Mouse (Mus musculus) urinary bladder, postnatal 25 days (tissue): ENCODE data around the gene Rnf185.

Experiments
- DNase-seq: peaks from one replicate; pipeline ENCODE4 v3.0.0; 2022; ENCODE audit warnings: low spot score

The Rnf185 gene

GRCm38 (mm10) chr11:3452167-3452639 lies at the start of gene Rnf185:
Rnf185 (minus strand) TSS chr11:3452363.
- DNase-seq, result peak; percentile 86

DNA sequence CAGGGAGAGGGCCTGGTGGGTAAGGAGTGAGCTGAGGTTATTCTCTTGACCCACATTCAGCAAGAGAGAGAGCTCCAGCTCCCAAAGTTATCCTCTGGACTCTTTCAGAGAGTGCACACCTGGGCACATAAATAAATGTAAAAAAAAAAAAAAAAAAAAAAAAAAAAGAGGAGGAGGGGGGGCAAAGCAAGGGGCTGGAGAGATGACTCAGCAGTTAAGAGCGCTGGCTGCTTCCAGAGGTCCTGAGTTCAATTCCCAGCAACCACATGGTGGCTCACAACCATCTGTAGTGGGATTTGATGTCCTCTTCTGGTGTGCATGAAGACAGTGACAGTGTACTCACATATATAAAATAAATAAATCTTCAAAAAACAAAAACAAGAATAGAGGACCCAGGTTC lies 45.1 kb upstream of the Rnf185 start:
- no peak for DNase-seq

GRCm38 (mm10) chr11:3496756-3497155 lies 44.6 kb upstream of the Rnf185 start:
- no peak for DNase-seq

DNA sequence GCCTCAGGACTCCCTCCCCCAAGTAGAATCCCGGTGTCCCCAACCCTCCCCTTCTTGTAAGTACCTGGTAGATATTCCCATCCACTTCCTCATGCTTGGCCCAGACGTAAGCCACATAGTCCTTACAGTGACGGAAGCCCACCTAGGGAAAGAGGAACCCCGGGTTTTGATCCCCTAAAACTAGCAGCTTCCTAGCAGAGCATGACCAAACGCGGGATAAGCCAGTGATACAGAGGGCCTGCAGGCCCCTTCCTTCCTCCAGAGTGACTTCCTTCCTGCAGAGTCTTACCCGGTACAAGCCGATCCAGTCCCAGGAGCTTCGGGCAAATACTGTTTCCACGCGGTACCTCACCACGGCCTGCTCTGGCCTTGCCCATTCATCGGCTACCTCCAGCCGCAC lies 43.3 kb upstream of the Rnf185 start:
- no peak for DNase-seq

DNA sequence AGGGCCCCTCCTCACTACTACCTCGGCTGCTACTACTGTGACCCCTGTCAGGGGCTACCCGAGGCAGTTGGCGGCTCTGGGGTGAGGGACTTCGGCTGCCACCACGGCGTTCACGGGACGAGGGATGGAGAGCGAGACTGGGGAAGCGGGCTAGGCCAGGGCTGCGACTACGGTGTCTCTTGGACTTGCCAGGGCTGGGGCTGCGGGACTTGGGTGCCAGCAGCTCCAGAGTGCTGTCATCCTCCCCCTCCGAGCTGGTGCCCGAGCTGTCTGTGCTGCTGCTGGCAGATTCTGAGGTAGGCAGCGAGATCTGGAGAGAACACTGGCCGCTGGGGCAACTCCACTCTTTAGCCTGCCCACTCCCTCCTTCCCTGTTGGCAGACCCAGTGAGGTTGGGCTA lies 42.7 kb upstream of the Rnf185 start:
- no peak for DNase-seq

DNA sequence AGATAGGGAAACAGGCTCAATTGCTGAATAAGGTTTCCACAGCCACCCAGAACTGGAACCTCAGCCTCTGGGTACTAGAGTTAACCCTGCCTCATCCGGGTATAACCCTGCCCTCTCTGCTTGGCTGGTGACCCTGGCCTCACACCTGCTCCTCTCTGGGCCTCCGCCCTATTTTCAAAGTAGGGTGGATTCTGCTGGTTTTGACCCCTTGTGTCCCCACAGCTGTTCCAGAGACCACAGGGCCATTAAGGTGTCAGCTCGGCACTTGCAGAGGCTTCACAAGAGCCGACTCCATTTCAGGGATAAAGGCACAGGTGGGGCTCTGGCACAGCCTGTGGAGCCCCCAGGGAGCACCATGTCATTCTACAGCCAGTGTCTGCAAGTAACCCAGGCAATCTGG lies 40.6 kb upstream of the Rnf185 start:
- no peak for DNase-seq

GRCm38 (mm10) chr11:3489036-3489435 lies 36.9 kb upstream of the Rnf185 start:
- no peak for DNase-seq

GRCm38 (mm10) chr11:3487952-3488570 lies 35.9 kb upstream of the Rnf185 start, which contains the start of gene Pla2g3:
Pla2g3 (plus strand) TSS chr11:3488284.
- no peak for DNase-seq

GRCm38 (mm10) chr11:3486349-3486748 lies 34.2 kb upstream of the Rnf185 start:
- DNase-seq, result no peak

GRCm38 (mm10) chr11:3483980-3484642 lies 31.9 kb upstream of the Rnf185 start:
- DNase-seq, result no peak

GRCm38 (mm10) chr11:3475489-3475888 lies 23.3 kb upstream of the Rnf185 start:
- no peak for DNase-seq

GRCm38 (mm10) chr11:3474480-3475115 lies 22.4 kb upstream of the Rnf185 start:
- DNase-seq, result no peak

- DNase-seq, result peak; percentile 86
These were observed 20.3 kb upstream of the Rnf185 start for GRCm38 (mm10) chr11:3472484-3472883.

DNA sequence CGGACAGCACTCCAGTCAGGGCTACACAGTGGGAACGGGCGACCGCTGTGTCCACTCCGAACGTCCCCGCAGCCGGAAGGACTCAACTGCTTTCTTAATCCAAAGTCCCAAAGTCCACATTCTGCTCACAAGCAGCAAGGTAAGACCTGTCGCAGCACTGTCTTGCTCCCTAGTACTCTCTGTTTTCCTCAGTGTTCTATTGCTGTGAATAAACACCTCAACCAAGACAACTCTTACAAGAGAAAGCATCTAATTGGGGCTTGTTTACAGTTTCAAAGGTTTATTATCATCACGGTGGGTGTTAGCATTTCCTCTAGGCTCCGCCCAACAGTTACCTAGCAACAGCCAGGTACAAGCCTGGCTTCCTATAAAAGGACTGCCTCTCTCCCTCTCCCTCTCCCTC lies 19.3 kb upstream of the Rnf185 start:
- DNase-seq, result no peak

- DNase-seq, result no peak
These were observed 10.7 kb upstream of the Rnf185 start for GRCm38 (mm10) chr11:3462846-3463245.

DNA sequence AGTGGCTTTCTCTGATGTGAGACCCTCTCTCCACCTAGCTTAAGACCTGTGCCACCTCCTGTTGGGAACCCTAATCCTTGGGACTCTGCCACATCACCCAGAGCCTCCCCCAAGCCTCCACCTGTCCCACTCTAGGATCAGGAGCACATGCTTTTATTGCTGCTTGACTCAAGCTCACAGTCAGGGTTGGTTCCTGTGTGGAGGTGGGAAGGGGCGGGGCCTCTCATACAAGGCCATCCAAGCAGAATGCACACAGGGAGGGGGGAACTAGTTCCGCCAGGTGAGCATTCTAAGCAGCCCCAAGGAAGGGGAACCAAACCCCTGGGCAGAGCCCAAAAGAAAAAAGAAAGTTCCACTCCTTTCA lies 6.9 kb upstream of the Rnf185 start:
- no peak for DNase-seq

- no peak for DNase-seq
These were observed 6.4 kb upstream of the Rnf185 start for GRCm38 (mm10) chr11:3458428-3459104.

- DNase-seq, result peak; percentile 47
These were observed 4.2 kb upstream of the Rnf185 start for GRCm38 (mm10) chr11:3456354-3456753.

GRCm38 (mm10) chr11:3454506-3454905 lies 2.3 kb upstream of the Rnf185 start:
- no peak for DNase-seq

DNA sequence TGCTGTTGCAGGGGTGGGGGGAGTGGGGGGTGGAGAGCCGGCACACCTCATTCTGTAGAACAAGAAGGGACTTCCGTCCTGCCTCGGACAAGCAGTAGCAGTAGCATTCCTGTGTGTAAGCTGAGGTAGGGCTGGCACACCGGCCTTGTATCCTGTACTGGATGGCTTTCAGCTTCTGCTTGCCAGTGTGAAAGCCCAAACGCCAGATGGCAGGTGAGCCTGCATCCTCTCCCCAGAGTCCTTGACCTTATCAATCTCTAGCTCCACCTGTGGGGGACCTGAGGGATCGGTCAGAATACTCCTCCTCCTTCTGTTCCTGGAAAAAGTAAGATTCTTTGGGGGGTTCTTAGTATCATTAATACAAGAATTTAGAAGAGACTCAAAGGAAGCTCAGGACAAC lies 1.3 kb upstream of the Rnf185 start:
- no peak for DNase-seq

GRCm38 (mm10) chr11:3452769-3453168 lies 606 bp upstream of the Rnf185 start:
- no peak for DNase-seq

DNA sequence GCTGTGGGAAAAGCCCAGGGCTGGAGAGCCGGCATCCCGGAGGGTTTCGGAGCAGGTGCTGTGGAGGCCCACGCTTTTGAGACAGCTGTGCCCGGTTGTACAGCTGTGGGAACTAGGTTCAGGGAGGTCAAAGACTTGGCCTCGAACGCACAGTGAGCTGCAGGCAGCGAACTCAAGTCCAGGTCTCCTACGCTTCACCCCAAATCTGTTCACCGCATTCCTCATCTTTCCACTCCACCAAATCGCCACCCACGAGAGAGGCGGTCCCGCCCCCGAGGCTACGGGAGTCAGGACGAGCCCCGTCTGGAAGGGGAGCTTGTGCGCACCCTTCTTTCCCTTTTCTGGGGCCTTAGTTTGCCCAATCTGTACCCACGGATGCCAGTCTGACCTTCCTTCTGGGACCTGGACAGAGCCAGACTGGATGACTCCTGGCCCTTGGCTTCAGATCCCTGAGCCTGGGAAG lies 431 bp downstream of the Rnf185 start:
- DNase-seq, result no peak

DNA sequence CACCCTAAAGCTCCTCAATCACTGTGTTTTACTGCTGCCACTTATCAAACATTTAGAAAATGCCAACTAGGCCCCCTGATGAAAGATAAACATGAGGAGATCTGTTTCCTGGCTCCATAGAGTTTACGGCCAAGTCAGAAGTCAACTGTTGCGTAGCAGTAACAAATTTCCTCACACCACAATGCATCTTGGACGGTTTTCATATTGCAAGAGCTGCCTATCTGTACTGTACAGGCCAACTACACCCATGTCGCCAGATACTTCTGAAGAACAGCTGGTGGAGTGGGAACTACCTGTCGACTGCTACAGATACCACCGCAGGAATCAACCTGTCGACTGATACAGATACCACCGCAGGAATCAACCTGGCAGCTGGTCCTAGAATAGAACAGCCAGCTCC lies 7.3 kb downstream of the Rnf185 start:
- no peak for DNase-seq
